Mouse (Mus musculus) liver, embryonic 11.5 days (tissue): ENCODE measurements around the gene Myadm. TPM values are rescaled to one million over a fixed set of nuclear protein-coding genes. Genes with fewer than 3 reads are reported as not detected.
A peak's percentile ranks its signal among the peaks of the same experiment; 100 is the strongest.

Experiments
- ATAC-seq: fragments of 200-750 bp; cut with Nextera tagmentation; replicated peaks from 2 replicates; pipeline ENCODE4 v1.8.0; 2017; ENCODE audit warnings: moderate number of reproducible peaks, mild to moderate bottlenecking, moderate TSS enrichment, moderate library complexity; ENCODE audit not compliant: low FRiP score
- DNase-seq: peaks from one replicate; pipeline ENCODE4 v3.0.0-alpha.2; 2017; ENCODE audit warnings: low spot score
- H3K27ac ChIP-seq: fragments of 300-500 bp; sonication (generic); 2 replicates; pipeline ENCODE4 v1.5.1; 2014; ENCODE audit warnings: mild to moderate bottlenecking, low read depth, low read length, control low read depth
- H3K27me3 ChIP-seq: fragments of 300-500 bp; sonication (generic); replicated peaks from 2 replicates; pipeline ENCODE4 v1.6.1; 2014; ENCODE audit warnings: low read length, mixed read lengths; ENCODE audit not compliant: control insufficient read depth, insufficient read depth
- H3K36me3 ChIP-seq: fragments of 300-500 bp; sonication (generic); 2 replicates; pipeline ENCODE4 v1.6.1; 2014; ENCODE audit warnings: mild to moderate bottlenecking, low read length, moderate library complexity, mixed read lengths; ENCODE audit not compliant: control insufficient read depth, insufficient read depth
- H3K4me1 ChIP-seq: fragments of 300-500 bp; sonication (generic); replicated peaks from 2 replicates; pipeline ENCODE4 v1.6.1; 2014; ENCODE audit warnings: low read length, mixed read lengths; ENCODE audit not compliant: control insufficient read depth, insufficient read depth
- H3K4me2 ChIP-seq: fragments of 300-500 bp; sonication (generic); 2 replicates; pipeline ENCODE4 v1.6.1; 2014; ENCODE audit warnings: mild to moderate bottlenecking, control low read depth, moderate library complexity
- H3K4me3 ChIP-seq: fragments of 300-500 bp; sonication (generic); 2 replicates; pipeline ENCODE4 v1.5.1; 2014; ENCODE audit warnings: low read depth, low read length, control low read depth
- H3K9ac ChIP-seq: fragments of 300-500 bp; sonication (generic); 2 replicates; pipeline ENCODE4 v1.6.1; 2014; ENCODE audit warnings: low read depth, low read length, control low read depth
- H3K9me3 ChIP-seq: fragments of 300-500 bp; sonication (generic); 2 replicates; pipeline ENCODE4 v1.6.1; 2016; ENCODE audit warnings: low read length, inconsistent platforms, mixed read lengths; ENCODE audit not compliant: control insufficient read depth
- WGBS: fragments of 180-500 bp; shearing (Covaris S2); extraction: QIAGEN DNeasy Blood & Tissue Kit; methylation state at CpG from one replicate; pipeline ENCODE4 v1.1.7; 2014; 5-methylcytosine and 5-hydroxymethylcytosine counted together
- polyA plus RNA-seq: library from polyadenylated mRNA; unstranded; fragments of >200 nt; fragmentation: Nextera tagmentation; extraction: Ambion mirVana; gene quantifications from 2 replicates; pipeline ENCODE4 v1.2.1, GENCODE M21; 2014

Myadm gene
- polyA plus RNA-seq, 1 experiment from 2014 or later = 31.3 TPM

DNA sequence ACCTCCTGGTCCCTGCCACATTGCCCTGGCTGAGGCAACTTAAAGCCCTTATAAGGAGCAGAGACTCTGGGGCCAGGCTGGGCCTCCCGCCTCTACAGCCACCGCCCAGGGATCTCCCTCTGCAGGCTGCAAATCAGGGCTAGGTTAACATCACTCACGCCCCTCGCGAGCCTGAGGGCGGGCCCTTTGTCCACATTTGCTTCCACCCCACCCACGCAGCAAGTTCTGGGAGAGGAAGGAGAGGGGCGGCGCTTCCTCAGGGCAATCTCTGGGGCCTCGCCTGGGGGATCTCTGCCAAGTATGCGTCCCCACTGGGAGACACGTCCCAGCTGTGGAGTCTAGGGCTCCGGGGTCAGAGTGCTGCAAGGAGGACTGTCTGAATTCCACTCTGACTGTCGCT is 3.9 kb downstream of the Myadm start:
- Histone ChIP-seq H3K9me3 (no peaks in the 10 kb centered on the region), H3K27me3 (no peaks in the 10 kb centered on the region), H3K4me1 (peaks cover 13% of the 10 kb centered on the region), H3K27ac (peak overlapping the region; percentile 32), H3K36me3 (no peaks in the 10 kb centered on the region), H3K9ac (peak overlapping the region; percentile 43; the same call in 1 of the 2 replicates), H3K4me3 (peak overlapping the region; percentile 41), H3K4me2 (peak overlapping the region; percentile 66)
- 2% methylated on average over 14 of the region's 14 CpGs for WGBS
- ATAC-seq (peak; percentile 69), DNase-seq (peak; percentile 82)

GRCm38 (mm10) chr7:3294794-3295193 is 5.9 kb downstream of the Myadm start:
- H3K36me3 ChIP-seq = no peaks in the 10 kb centered on the region
- H3K4me3 ChIP-seq = no peak overlapping the region
- WGBS = 66% methylated on average over 1 of the region's 1 CpGs
- no peak overlapping the region for H3K9ac ChIP-seq
- ATAC-seq (no peak), DNase-seq (no peak)
- no peak overlapping the region for H3K27ac ChIP-seq
- H3K27me3 ChIP-seq = no peaks in the 10 kb centered on the region
- peaks cover 13% of the 10 kb centered on the region for H3K4me1 ChIP-seq
- no peaks in the 10 kb centered on the region for H3K9me3 ChIP-seq
- no peak overlapping the region for H3K4me2 ChIP-seq

DNA sequence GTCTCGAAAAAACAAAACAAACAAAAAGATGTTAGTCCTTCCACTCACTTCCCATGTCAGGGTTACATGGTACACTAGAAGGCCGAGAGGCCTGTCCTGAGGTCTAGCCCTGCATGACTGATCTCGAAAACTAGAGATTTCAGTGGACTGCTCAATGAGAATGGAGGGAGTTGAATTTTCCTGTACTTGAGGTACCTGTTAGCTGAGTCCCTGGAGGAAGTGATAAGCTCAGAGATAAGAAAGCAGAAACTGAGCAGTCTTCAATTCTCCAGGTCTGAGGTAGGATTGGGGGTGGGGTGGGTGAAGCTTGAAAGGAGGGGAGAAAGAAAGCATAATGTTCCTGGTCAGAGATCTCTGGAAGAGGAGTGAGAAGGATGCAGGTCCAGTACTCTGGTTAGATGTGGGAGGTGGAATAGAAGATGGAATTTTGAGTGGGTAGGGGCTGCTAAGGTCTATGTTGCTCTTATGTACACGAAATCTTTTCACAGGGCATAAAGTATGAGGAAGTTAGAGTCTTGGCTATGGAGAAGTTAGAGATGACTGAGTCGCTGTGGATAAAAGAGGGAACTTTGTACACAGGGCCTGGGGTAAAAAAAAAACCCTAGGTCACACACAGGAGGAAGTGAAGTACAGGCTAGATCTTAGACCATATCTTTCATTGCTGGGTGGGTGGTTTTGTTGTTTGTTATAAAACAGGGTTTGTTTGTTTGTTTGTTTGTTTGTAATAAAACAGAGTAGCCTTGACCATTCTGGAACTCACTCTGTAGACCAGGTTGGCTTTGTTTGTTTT is 6.6 kb downstream of the Myadm start:
- Histone ChIP-seq H3K27ac (no peak overlapping the region), H3K9ac (no peak overlapping the region), H3K4me1 (peaks cover 13% of the 10 kb centered on the region), H3K9me3 (no peaks in the 10 kb centered on the region), H3K27me3 (0 out of 2 replicates have a peak, but pooled peaks cover 2% of the 10 kb centered on the region), H3K4me3 (no peak overlapping the region), H3K4me2 (no peak overlapping the region), H3K36me3 (no peaks in the 10 kb centered on the region)
- ATAC-seq = no peak
- 58% methylated on average over 5 of the region's 5 CpGs for WGBS
- no peak for DNase-seq

DNA sequence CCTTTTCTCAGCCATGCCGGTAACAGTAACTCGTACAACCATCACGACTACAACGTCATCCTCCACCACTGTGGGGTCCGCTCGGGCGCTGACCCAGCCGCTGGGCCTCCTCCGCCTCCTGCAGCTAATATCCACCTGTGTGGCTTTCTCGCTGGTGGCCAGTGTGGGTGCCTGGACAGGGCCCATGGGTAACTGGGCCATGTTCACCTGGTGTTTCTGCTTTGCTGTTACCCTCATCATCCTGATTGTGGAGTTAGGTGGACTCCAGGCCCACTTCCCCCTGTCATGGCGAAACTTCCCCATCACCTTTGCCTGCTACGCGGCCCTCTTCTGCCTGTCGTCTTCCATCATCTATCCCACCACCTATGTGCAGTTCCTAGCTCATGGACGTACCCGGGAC is 7.8 kb downstream of the Myadm start:
- Histone ChIP-seq H3K36me3 (no peaks in the 10 kb centered on the region), H3K4me2 (no peak overlapping the region), H3K27me3 (peaks cover 12% of the 10 kb centered on the region), H3K27ac (no peak overlapping the region), H3K4me1 (peaks cover 11% of the 10 kb centered on the region), H3K4me3 (no peak overlapping the region), H3K9ac (no peak overlapping the region), H3K9me3 (no peaks in the 10 kb centered on the region)
- DNase-seq (no peak), ATAC-seq (no peak)
- 91% methylated on average over 16 of the region's 16 CpGs for WGBS

DNA sequence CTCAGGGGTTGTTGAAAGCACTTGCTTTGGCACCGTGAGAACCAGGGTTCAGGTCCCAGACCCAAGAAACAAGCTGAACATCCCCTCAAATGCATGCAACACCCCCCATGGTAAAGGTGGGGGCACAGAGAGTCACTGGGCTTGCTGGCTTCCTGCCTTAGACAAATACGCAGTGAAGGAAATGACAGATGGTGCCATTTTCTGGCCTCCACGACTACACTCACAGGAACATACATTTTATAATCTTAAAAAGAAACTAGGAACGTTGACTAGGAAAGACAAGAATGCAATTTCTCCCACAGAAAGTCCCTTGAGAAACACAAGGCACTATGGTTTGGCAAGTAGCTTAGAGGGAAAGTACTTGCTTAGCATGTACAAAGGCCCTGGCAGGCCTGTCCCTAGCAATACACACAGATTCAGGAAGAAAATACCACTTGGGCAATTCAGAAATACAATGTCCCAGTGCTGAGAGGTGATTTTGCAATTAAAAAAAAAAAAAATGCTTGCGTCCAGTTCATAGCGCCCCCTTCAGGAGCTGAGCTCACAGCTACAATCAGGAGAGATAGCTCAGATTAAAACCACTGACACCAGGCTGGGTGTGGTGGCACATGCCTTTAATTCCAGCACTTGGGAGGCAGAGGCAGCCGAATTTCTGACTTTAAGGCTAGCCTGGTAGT is 11.2 kb downstream of the Myadm start:
- Histone ChIP-seq H3K27ac (no peak overlapping the region), H3K4me3 (no peak overlapping the region), H3K4me2 (no peak overlapping the region), H3K36me3 (no peaks in the 10 kb centered on the region), H3K4me1 (peaks cover 13% of the 10 kb centered on the region), H3K9ac (no peak overlapping the region), H3K27me3 (peaks cover 41% of the 10 kb centered on the region), H3K9me3 (no peaks in the 10 kb centered on the region)
- ATAC-seq (no peak), DNase-seq (no peak)
- 46% methylated on average over 7 of the region's 7 CpGs for WGBS

- DNase-seq = no peak
- Histone ChIP-seq H3K4me1 (peaks cover 8% of the 10 kb centered on the region), H3K36me3 (no peaks in the 10 kb centered on the region), H3K9ac (no peak overlapping the region), H3K27me3 (peaks cover 50% of the 10 kb centered on the region), H3K4me2 (no peak overlapping the region), H3K4me3 (no peak overlapping the region), H3K27ac (no peak overlapping the region), H3K9me3 (no peaks in the 10 kb centered on the region)
- 53% methylated on average over 8 of the region's 8 CpGs for WGBS
- ATAC-seq = no peak
Measured at GRCm38 (mm10) chr7:3300891-3301627, 12.2 kb downstream of the Myadm start.

DNA sequence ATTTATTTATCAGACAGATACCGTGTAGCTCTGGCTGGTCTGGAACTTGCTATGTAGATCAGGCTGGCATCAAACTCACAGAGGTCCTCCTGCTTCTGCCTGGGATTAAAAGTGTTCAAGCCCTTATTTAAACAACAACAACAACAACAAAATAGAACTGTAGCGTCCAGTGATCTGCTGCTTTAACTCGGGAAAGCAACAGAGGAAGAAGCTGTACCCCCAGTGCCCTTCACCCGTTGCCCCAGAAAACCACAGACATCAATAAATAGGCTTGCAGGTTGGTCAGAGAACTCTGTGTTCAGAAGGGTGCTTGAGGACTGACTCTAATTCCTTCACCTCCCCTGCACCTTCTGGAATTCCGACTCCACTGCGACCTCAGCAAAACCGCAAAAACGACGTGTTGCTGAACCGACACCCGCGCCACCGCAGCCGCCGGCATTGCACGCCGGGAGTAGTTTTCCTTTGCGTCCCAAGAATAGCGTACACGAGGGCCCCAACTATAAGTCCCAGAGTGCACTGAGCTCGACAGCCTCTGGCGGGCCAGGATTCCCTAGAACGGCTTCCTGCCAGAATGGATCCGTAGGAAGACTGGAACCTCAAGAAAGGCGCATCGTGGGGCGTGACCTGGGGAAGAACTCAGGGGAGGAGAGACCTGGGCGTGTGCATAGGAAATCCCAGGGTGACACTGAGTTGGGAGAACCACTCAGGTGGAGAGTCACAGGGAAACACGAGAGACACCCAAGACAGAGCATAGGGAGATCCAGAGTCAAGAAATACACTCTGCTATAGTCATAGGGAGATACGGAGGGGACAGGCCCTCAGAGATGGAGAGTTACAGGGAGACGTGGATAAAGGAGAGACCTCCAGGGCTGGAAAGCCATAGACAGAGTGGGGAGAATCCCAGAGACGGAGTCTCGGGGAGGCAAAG is 13.0 kb downstream of the Myadm start:
- ATAC-seq (0 out of 2 replicates have a peak, but pooled peaks have one; percentile 11), DNase-seq (no peak)
- no peaks in the 10 kb centered on the region for H3K36me3 ChIP-seq
- H3K4me2 ChIP-seq = peak overlapping the region; percentile 62
- H3K9ac ChIP-seq = no peak overlapping the region
- H3K27me3 ChIP-seq = peaks cover 51% of the 10 kb centered on the region
- 4% methylated on average over 33 of the region's 33 CpGs for WGBS
- H3K4me3 ChIP-seq = 0 out of 2 replicates have a peak overlapping the region, but pooled peaks have one; percentile 10
- H3K27ac ChIP-seq = no peak overlapping the region
- peaks cover 8% of the 10 kb centered on the region for H3K4me1 ChIP-seq
- no peaks in the 10 kb centered on the region for H3K9me3 ChIP-seq
